Comparison of ENCODE assay signal across 19 mouse cellular contexts in the genomic region with DNA sequence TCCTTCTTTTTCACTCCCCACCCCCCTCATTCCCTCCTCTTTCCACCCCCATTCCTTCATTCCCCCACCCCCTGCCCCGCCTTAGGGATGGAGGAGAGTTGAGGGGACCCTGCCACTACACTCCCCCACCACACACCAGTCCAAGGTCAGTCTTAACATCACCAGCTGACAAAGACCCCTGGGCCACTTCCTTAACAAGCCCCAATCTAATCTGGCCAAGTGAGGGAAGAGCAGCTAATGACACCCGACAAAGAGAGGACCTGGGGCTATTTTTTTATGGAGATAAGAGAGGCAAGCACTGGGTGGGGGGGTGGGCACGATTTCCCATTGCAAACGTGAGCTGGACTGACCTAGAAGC. TPM values are rescaled to one million over a fixed set of nuclear protein-coding genes. Genes with fewer than 3 reads are reported as not detected.
DNase-seq lines count a peak whose midpoint lies in the region; ATAC-seq and TF ChIP-seq lines count a peak whose summit lies in the region.
"Had no signal": no experiment of that assay in that cellular context is flagged by ENCODE, and none has a peak within 500 bp of the region (broad histone marks: within the 10 kb centered on the region; RNA-seq: fewer than 3 reads in every experiment).

No protein-coding gene starts in this region.

- no peak overlapping the region for H3K4me3 ChIP-seq in forebrain, embryonic 10.5 days
- no peak overlapping the region for H3K4me3 ChIP-seq in forebrain, embryonic 12.5 days (replicated peaks)
- H3K4me3 ChIP-seq in kidney, embryonic 15.5 days (replicated peaks) = no peak overlapping the region
- no peak overlapping the region for H3K4me3 ChIP-seq in liver, postnatal 0 days (ENCODE audit: low read depth, low read length)
- H3K4me3 ChIP-seq: limb, embryonic 13.5 days; stomach, embryonic 15.5 days had no signal

- peaks cover 25% of the 10 kb centered on the region for H3K4me1 ChIP-seq in forebrain, embryonic 10.5 days
- H3K4me1 ChIP-seq in forebrain, embryonic 12.5 days = peaks cover 20% of the 10 kb centered on the region
- peaks cover 14% of the 10 kb centered on the region for H3K4me1 ChIP-seq in kidney, embryonic 15.5 days
- H3K4me1 ChIP-seq in liver, postnatal 0 days (ENCODE audit: insufficient read depth) = peaks cover 30% of the 10 kb centered on the region
- H3K4me1 ChIP-seq: limb, embryonic 13.5 days; stomach, embryonic 15.5 days had no signal

- TF ChIP-seq CTCF in liver, postnatal 0 days (IDR thresholded peaks at IDR 0.05; ENCODE audit: low read depth) = no peak

- no peaks in the 10 kb centered on the region for H3K9me3 ChIP-seq in forebrain, embryonic 10.5 days
- H3K9me3 ChIP-seq in forebrain, embryonic 12.5 days = no peaks in the 10 kb centered on the region
- no peaks in the 10 kb centered on the region for H3K9me3 ChIP-seq in kidney, embryonic 15.5 days (replicated peaks)
- no peaks in the 10 kb centered on the region for H3K9me3 ChIP-seq in liver, postnatal 0 days (ENCODE audit: low read length)
- H3K9me3 ChIP-seq: limb, embryonic 13.5 days; stomach, embryonic 15.5 days had no signal

- no peaks in the 10 kb centered on the region for H3K36me3 ChIP-seq in forebrain, embryonic 10.5 days (replicated peaks)
- H3K36me3 ChIP-seq in forebrain, embryonic 12.5 days (replicated peaks) = no peaks in the 10 kb centered on the region
- no peaks in the 10 kb centered on the region for H3K36me3 ChIP-seq in kidney, embryonic 15.5 days
- H3K36me3 ChIP-seq in liver, postnatal 0 days (replicated peaks; ENCODE audit: insufficient read depth, low read length) = no peaks in the 10 kb centered on the region
- H3K36me3 ChIP-seq: limb, embryonic 13.5 days; stomach, embryonic 15.5 days had no signal

- H3K4me2 ChIP-seq in forebrain, embryonic 12.5 days = no peak overlapping the region
- peak overlapping the region; percentile 21; the same call in 1 of the 2 replicates for H3K4me2 ChIP-seq in kidney, embryonic 15.5 days
- H3K4me2 ChIP-seq in liver, postnatal 0 days (ENCODE audit: low read depth, low read length) = peak overlapping the region; percentile 60
- H3K4me2 ChIP-seq: limb, embryonic 13.5 days; stomach, embryonic 15.5 days had no signal

- TF ChIP-seq EP300 in liver, postnatal 0 days (IDR thresholded peaks at IDR 0.05; ENCODE audit: low read depth) = no peak

- no peak for ATAC-seq in forebrain, embryonic 12.5 days (ENCODE audit: low FRiP score)
- peak; percentile 31; the same call in 1 of the 2 replicates for ATAC-seq in kidney, embryonic 15.5 days (replicated peaks; ENCODE audit: low FRiP score)
- ATAC-seq in liver, postnatal 0 days = no peak
- ATAC-seq: activated CD4-positive, CD25-positive, alpha-beta regulatory T cell, adult 4 months; forebrain, embryonic 16.5 days; lung, postnatal 0 days had no signal

- H3K9ac ChIP-seq in forebrain, embryonic 12.5 days = no peak overlapping the region
- H3K9ac ChIP-seq in kidney, embryonic 15.5 days = no peak overlapping the region
- H3K9ac ChIP-seq in liver, postnatal 0 days (replicated peaks) = peak overlapping the region; percentile 46; the same call in 1 of the 2 replicates
- H3K9ac ChIP-seq: limb, embryonic 13.5 days; stomach, embryonic 15.5 days had no signal

- peak overlapping the region; percentile 67; the same call in 1 of the 2 replicates for H3K27ac ChIP-seq in forebrain, embryonic 10.5 days
- H3K27ac ChIP-seq in forebrain, embryonic 12.5 days = no peak overlapping the region
- H3K27ac ChIP-seq in kidney, embryonic 15.5 days = no peak overlapping the region
- H3K27ac ChIP-seq in liver, postnatal 0 days (ENCODE audit: low read depth) = peak overlapping the region; percentile 87
- H3K27ac ChIP-seq: limb, embryonic 13.5 days; stomach, embryonic 15.5 days had no signal

- peaks cover 72% of the 10 kb centered on the region for H3K27me3 ChIP-seq in forebrain, embryonic 10.5 days (ENCODE audit: poor library complexity, severe bottlenecking)
- H3K27me3 ChIP-seq in forebrain, embryonic 12.5 days = peaks cover 48% of the 10 kb centered on the region
- H3K27me3 ChIP-seq in kidney, embryonic 15.5 days = peaks cover 29% of the 10 kb centered on the region; the same call in 1 of the 2 replicates
- H3K27me3 ChIP-seq in liver, postnatal 0 days (ENCODE audit: insufficient read depth, low read length) = peaks cover 12% of the 10 kb centered on the region; the same call in 1 of the 2 replicates

- no peak for DNase-seq in forebrain, embryonic 10.5 days (ENCODE audit: extremely low spot score, low spot score)
- DNase-seq in kidney, postnatal 25 days = no peak
- no peak for DNase-seq in liver, postnatal 0 days
- no peak for DNase-seq in gastrocnemius, postnatal 25 days
- no peak for DNase-seq in neural tube, embryonic 10.5 days (ENCODE audit: extremely low spot score, low spot score)
- no peak for DNase-seq in thymus, postnatal 14 days
- DNase-seq: adrenal gland, postnatal 25 days; cerebellum, adult 9-10 months; heart, adult 11 months; heart, postnatal 4 days; kidney, adult 2 months; right cerebral cortex, adult 18-20 months had no signal

- WGBS in forebrain, embryonic 10.5 days = 13% methylated on average over 4 of the region's 4 CpGs
- WGBS in forebrain, embryonic 12.5 days = 16% methylated on average over 4 of the region's 4 CpGs
- WGBS in kidney, embryonic 15.5 days = 0% methylated on average over 4 of the region's 4 CpGs
- 6% methylated on average over 4 of the region's 4 CpGs for WGBS in liver, postnatal 0 days (ENCODE audit: insufficient replicate concordance)

RNA-seq across cellular contexts. Expression of a gene that starts 29.3 kb away (rescaled TPM):
- 1.0 and 1.2 TPM in 2 replicates for polyA plus RNA-seq in forebrain, embryonic 10.5 days (2016; fragmentation: Nextera tagmentation; extraction: Ambion mirVana)
- 3.3 and 3.4 TPM in 2 replicates for polyA plus RNA-seq in forebrain, embryonic 12.5 days (2016; fragmentation: Nextera tagmentation; extraction: Ambion mirVana)
- 0.84 and 0.93 TPM in 2 replicates for polyA plus RNA-seq in kidney, embryonic 15.5 days (2015; fragmentation: Nextera tagmentation; extraction: Ambion mirVana)
- polyA plus RNA-seq in liver, postnatal 0 days (2015; fragmentation: Nextera tagmentation; extraction: Ambion mirVana) = not detected in 2 replicates
- total RNA-seq in gastrocnemius, postnatal 25 days (2021) = under 1 TPM; 0.83 to 0.84 TPM

RNA-seq across cellular contexts. Expression of a gene that starts 29.7 kb away (rescaled TPM):
- 1.0 and 1.6 TPM in 2 replicates for polyA plus RNA-seq in forebrain, embryonic 10.5 days (2016; fragmentation: Nextera tagmentation; extraction: Ambion mirVana)
- 2.2 and 2.9 TPM in 2 replicates for polyA plus RNA-seq in forebrain, embryonic 12.5 days (2016; fragmentation: Nextera tagmentation; extraction: Ambion mirVana)
- 0.81 and 0.90 TPM in 2 replicates for polyA plus RNA-seq in kidney, embryonic 15.5 days (2015; fragmentation: Nextera tagmentation; extraction: Ambion mirVana)
- 0.14 and 0.22 TPM in 2 replicates for polyA plus RNA-seq in liver, postnatal 0 days (2015; fragmentation: Nextera tagmentation; extraction: Ambion mirVana)
- 10 to 100 TPM; 34.1 to 44.0 TPM for total RNA-seq in gastrocnemius, postnatal 25 days (2021)

RNA-seq across cellular contexts. Expression of a gene that starts 31.9 kb away (rescaled TPM):
- 13.5 and 13.7 TPM in 2 replicates for polyA plus RNA-seq in forebrain, embryonic 10.5 days (2016; fragmentation: Nextera tagmentation; extraction: Ambion mirVana)
- 10.3 and 12.0 TPM in 2 replicates for polyA plus RNA-seq in forebrain, embryonic 12.5 days (2016; fragmentation: Nextera tagmentation; extraction: Ambion mirVana)
- polyA plus RNA-seq in kidney, embryonic 15.5 days (2015; fragmentation: Nextera tagmentation; extraction: Ambion mirVana) = 10.9 and 11.8 TPM in 2 replicates
- polyA plus RNA-seq in liver, postnatal 0 days (2015; fragmentation: Nextera tagmentation; extraction: Ambion mirVana) = 2.5 and 3.2 TPM in 2 replicates
- 10 to 100 TPM; 12.8 to 15.7 TPM for total RNA-seq in gastrocnemius, postnatal 25 days (2021)

Comparison
In these comparisons a context has a peak if more than half of its experiments do, and no peak if none do; other contexts are left out.
1. H3K27ac ChIP-seq: peak in forebrain, embryonic 10.5 days (single experiment) and liver, postnatal 0 days (single experiment); none in forebrain, embryonic 12.5 days (single experiment) and kidney, embryonic 15.5 days (single experiment).